Mouse (Mus musculus) regulatory T cell (primary cell): Measurements from ENCODE around the gene Slc2a8.

Source experiments
- in situ Hi-C: fragments of 300-600 bp; cut with MboI, MseI; formaldehyde crosslinking; loops from one replicate; pipeline ENCODE4 v1.15.1; 2025; ENCODE audit warnings: high pct_unique_total_duplicates

Gene Slc2a8

GRCm38 (mm10) chr2:32971235-32971634, 10.6 kb downstream of the Slc2a8 start:
- in situ Hi-C loops: no loop called here

- in situ Hi-C loops: loop anchor here (10.0 kb wide), 1 partner anchor 1285 kb away; the partner anchor contains the start of gene Abl1
Observed at GRCm38 (mm10) chr2:32969326-32969725, 12.6 kb downstream of the Slc2a8 start.

- in situ Hi-C loops: loop anchor here (10.0 kb wide), 1 partner anchor 1283 kb away; the partner anchor contains the start of gene Abl1
Observed at GRCm38 (mm10) chr2:32968024-32968614, 13.8 kb downstream of the Slc2a8 start.

- in situ Hi-C loops: loop anchor here (10.0 kb wide), 1 partner anchor 1282 kb away; the partner anchor contains the start of gene Abl1
Observed at GRCm38 (mm10) chr2:32966689-32967631, 14.9 kb downstream of the Slc2a8 start.

GRCm38 (mm10) chr2:32966184-32966688, 15.6 kb downstream of the Slc2a8 start:
- in situ Hi-C loops: loop anchor here (10.0 kb wide), 1 partner anchor 1281 kb away; the partner anchor contains the start of gene Abl1

- in situ Hi-C loops: loop anchor here (10.0 kb wide), 1 partner anchor 1281 kb away; the partner anchor contains the start of gene Abl1
Observed at GRCm38 (mm10) chr2:32965511-32966183, 16.2 kb downstream of the Slc2a8 start.

GRCm38 (mm10) chr2:32964659-32965457, 17.0 kb downstream of the Slc2a8 start:
- in situ Hi-C loops: loop anchor here (10.0 kb wide), 1 partner anchor 1280 kb away; the partner anchor contains the start of gene Abl1

- in situ Hi-C loops: loop anchor here (10.0 kb wide), 1 partner anchor 1279 kb away; the partner anchor contains the start of gene Abl1
Observed at GRCm38 (mm10) chr2:32963981-32964380, 17.9 kb downstream of the Slc2a8 start.

GRCm38 (mm10) chr2:32963544-32963943, 18.3 kb downstream of the Slc2a8 start:
- in situ Hi-C loops: loop anchor here (10.0 kb wide), 1 partner anchor 1279 kb away; the partner anchor contains the start of gene Abl1

GRCm38 (mm10) chr2:32962875-32963220, 19.0 kb downstream of the Slc2a8 start:
- in situ Hi-C loops: loop anchor here (10.0 kb wide), 1 partner anchor 1278 kb away; the partner anchor contains the start of gene Abl1

GRCm38 (mm10) chr2:32962062-32962874, 19.6 kb downstream of the Slc2a8 start:
- in situ Hi-C loops: loop anchor here (10.0 kb wide), 1 partner anchor 1277 kb away; the partner anchor contains the start of gene Abl1

GRCm38 (mm10) chr2:32961192-32961995, 20.5 kb downstream of the Slc2a8 start, which contains the start of the genes Rpl12 and Lrsam1:
Rpl12 (plus strand) TSS chr2:32961559.
Lrsam1 (minus strand) TSS chr2:32961614.
- in situ Hi-C loops: loop anchor here (10.0 kb wide), 1 partner anchor 1277 kb away; the partner anchor contains the start of gene Abl1

GRCm38 (mm10) chr2:32960273-32960672, 21.6 kb downstream of the Slc2a8 start:
- in situ Hi-C loops: loop anchor here (10.0 kb wide), 1 partner anchor 1275 kb away; the partner anchor contains the start of gene Abl1

GRCm38 (mm10) chr2:32957344-32957743, 24.5 kb downstream of the Slc2a8 start:
- in situ Hi-C loops: no loop called here

GRCm38 (mm10) chr2:32954581-32954980, 27.3 kb downstream of the Slc2a8 start:
- in situ Hi-C loops: no loop called here

GRCm38 (mm10) chr2:32947454-32947853, 34.4 kb downstream of the Slc2a8 start:
- in situ Hi-C loops: no loop called here

GRCm38 (mm10) chr2:32940483-32940882, 41.4 kb downstream of the Slc2a8 start:
- in situ Hi-C loops: no loop called here

- in situ Hi-C loops: no loop called here
Observed at GRCm38 (mm10) chr2:32939418-32939817, 42.5 kb downstream of the Slc2a8 start.
